Mouse (Mus musculus) heart, postnatal 14 days (tissue): ENCODE results near the gene Pdia3. TPM values are rescaled to one million over a fixed set of nuclear protein-coding genes. Genes with fewer than 3 reads are reported as not detected.
"Not testable (repeated sequence)": the region's sequence is repeated elsewhere in the genome, so short reads cannot be mapped to it uniquely, and the experiment has no call there.

Experiments used
- DNase-seq, 2 experiments: peaks; one replicate each; pipeline ENCODE4 v3.0.0; 2021 to 2022
- intact Hi-C: fragments of 180-260 bp; cut with DNase I; formaldehyde crosslinking; loops from one replicate; pipeline ENCODE4 v1.15.1; 2025
- microRNA-seq, 2 experiments: library from miRNA; unstranded; fragments of <30 nt; microRNA quantifications; one replicate each; pipeline ENCODE4 v1.2.0; 2021 to 2022
- total RNA-seq, 2 experiments: library from RNA; stranded (reverse); gene quantifications; 2 replicates each; pipeline ENCODE4 v1.2.3; 2021

Gene Pdia3
- total RNA-seq, 2 experiments from 2014 or later, result 115 to 150 TPM

- DNase-seq, intact Hi-C loops: not testable (repeated sequence)
Observed at GRCm38 (mm10) chr2:121468982-121469381, 55.4 kb downstream of the Pdia3 start.

- DNase-seq, intact Hi-C loops: not testable (repeated sequence)
Observed at GRCm38 (mm10) chr2:121472783-121473182, 59.2 kb downstream of the Pdia3 start.

- DNase-seq, result peak; percentile 70 to 80
- intact Hi-C loops, result loop anchor here (1.0 kb wide), 1 partner anchor 25 kb away; no protein-coding TSS in a partner anchor
Observed at GRCm38 (mm10) chr2:121473301-121474179, 60.0 kb downstream of the Pdia3 start, which contains the start of gene Mfap1b. Mfap1b (minus strand) TSS chr2:121474067.

GRCm38 (mm10) chr2:121474180-121474535 is 60.6 kb downstream of the Pdia3 start:
- intact Hi-C loops, result loop anchor here (1.0 kb wide), 1 partner anchor 26 kb away; no protein-coding TSS in a partner anchor
- no peak for DNase-seq

- DNase-seq, intact Hi-C loops: not testable (repeated sequence)
Observed at GRCm38 (mm10) chr2:121475306-121475705, 61.7 kb downstream of the Pdia3 start.

- intact Hi-C loops, result no loop called here
Observed at GRCm38 (mm10) chr2:121477491-121478266, 64.1 kb downstream of the Pdia3 start.

GRCm38 (mm10) chr2:121480498-121480897 is 66.9 kb downstream of the Pdia3 start:
- peak in 1 of 2 experiments; percentile 23 for DNase-seq
- intact Hi-C loops, result no loop called here

More at GRCm38 (mm10) chr2:121477491-121478266, 64.1 kb downstream of the Pdia3 start:
- no peak for DNase-seq

- intact Hi-C loops, DNase-seq: not testable (repeated sequence)
Observed at GRCm38 (mm10) chr2:121480916-121481315, 67.3 kb downstream of the Pdia3 start.

- DNase-seq, result no peak
- intact Hi-C loops, result no loop called here
Observed at GRCm38 (mm10) chr2:121483576-121483975, 70.0 kb downstream of the Pdia3 start.

- DNase-seq, intact Hi-C loops: not testable (repeated sequence)
Observed at GRCm38 (mm10) chr2:121484403-121484802, 70.8 kb downstream of the Pdia3 start.

Small RNA genes lying within 50 kb of the gene (microRNA-seq; reads per million reads assigned to microRNA genes)
- 0 reads per million in 2 experiments for gene Gm22953

Other genes starting within 250 kb of the Pdia3 start
- gene Tubgcp4, start 243.1 kb upstream of the Pdia3 start, total RNA-seq, result 10 to 100 TPM; 15.5 to 16.1 TPM
- 1 to 10 TPM; 7.6 to 8.5 TPM for gene Zscan29, start 242.7 kb upstream of the Pdia3 start, total RNA-seq
- gene Trp53bp1, start 142.4 kb upstream of the Pdia3 start, total RNA-seq, result 10 to 100 TPM; 32.5 to 41.3 TPM
- gene Map1a, start 124.2 kb upstream of the Pdia3 start, total RNA-seq, result 1 to 10 TPM; 7.6 to 8.7 TPM
- 10 to 100 TPM; 27.2 to 31.4 TPM for gene Ppip5k1, start 58.4 kb upstream of the Pdia3 start, total RNA-seq
- 1 to 10 TPM; 1.3 to 1.6 TPM for gene Ckmt1, start 56.1 kb upstream of the Pdia3 start, total RNA-seq
- gene Strc, start 26.6 kb upstream of the Pdia3 start, total RNA-seq, result not detected
- gene Catsper2, start within 50 bp of the Pdia3 start, total RNA-seq, result 1 to 10 TPM; 3.2 to 3.9 TPM
- not detected for gene Ell3, start 30.5 kb downstream of the Pdia3 start, total RNA-seq
- gene Serf2, start 35.4 kb downstream of the Pdia3 start, total RNA-seq, result 100 to 1,000 TPM; 341 to 387 TPM
- gene Hypk, start 39.5 kb downstream of the Pdia3 start, total RNA-seq, result 10 to 100 TPM; 18.2 to 20.4 TPM
- gene Serinc4, start 43.0 kb downstream of the Pdia3 start, total RNA-seq, result under 1 TPM in 1 of 2 experiments, not detected in 1; 0.17 TPM
- gene Mfap1b, start 60.3 kb downstream of the Pdia3 start, total RNA-seq, result 10 to 100 TPM; 25.7 to 25.9 TPM
- 10 to 100 TPM; 27.2 to 28.2 TPM for gene Mfap1a, start 92.9 kb downstream of the Pdia3 start, total RNA-seq
- 1 to 10 TPM; 3.2 to 5.5 TPM for gene Wdr76, start 92.9 kb downstream of the Pdia3 start, total RNA-seq